Mouse (Mus musculus) splenic B cell, adult 2 months (primary cell): ENCODE measurements around the gene Gsdma3.
"Not testable (repeated sequence)": the region's sequence is repeated elsewhere in the genome, so short reads cannot be mapped to it uniquely, and the experiment has no call there.

Source experiments
- DNase-seq: peaks from one replicate; pipeline ENCODE4 v3.0.0-alpha.2; 2011; ENCODE audit warnings: low read depth, low spot score
- H3K27me3 ChIP-seq: 2 replicates; pipeline ENCODE4 v1.6.1; 2012; ENCODE audit warnings: mild to moderate bottlenecking, low read length, moderate library complexity, mixed read lengths; ENCODE audit not compliant: control insufficient read depth, poor library complexity, insufficient read depth, severe bottlenecking
- H3K36me3 ChIP-seq: 2 replicates; pipeline ENCODE4 v1.6.1; 2012; ENCODE audit warnings: mild to moderate bottlenecking, low read length, moderate library complexity, mixed read lengths; ENCODE audit not compliant: control insufficient read depth, poor library complexity, insufficient read depth, severe bottlenecking

Gsdma3 gene

GRCm38 (mm10) chr11:98606763-98607162 lies 19.4 kb upstream of the Gsdma3 start:
- Histone ChIP-seq H3K27me3 (no peaks in the 10 kb centered on the region), H3K36me3 (no peaks in the 10 kb centered on the region)
- peak; percentile 78 for DNase-seq

DNA sequence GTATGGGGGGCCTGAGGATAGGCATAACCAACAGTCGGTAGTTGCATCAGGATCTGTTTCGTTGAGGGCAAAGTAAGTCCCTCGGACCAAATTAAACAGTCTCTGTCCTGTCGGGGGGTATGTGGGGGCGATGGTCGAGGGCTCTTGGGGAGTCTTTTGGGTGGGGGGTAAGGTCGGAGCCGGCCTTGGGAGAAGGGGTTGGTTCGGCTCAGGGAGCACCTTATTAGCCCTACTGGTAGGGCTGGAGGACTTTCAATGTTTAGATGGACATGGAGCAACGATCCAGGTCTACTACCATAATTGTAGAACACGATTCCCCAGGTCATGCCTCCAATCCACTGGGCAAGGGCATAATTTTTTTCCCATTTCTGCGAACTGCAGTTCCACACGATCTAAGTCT lies 5.4 kb upstream of the Gsdma3 start:
- H3K27me3 ChIP-seq: no peaks in the 10 kb centered on the region
- H3K36me3 ChIP-seq: no peaks in the 10 kb centered on the region
- no peak for DNase-seq

DNA sequence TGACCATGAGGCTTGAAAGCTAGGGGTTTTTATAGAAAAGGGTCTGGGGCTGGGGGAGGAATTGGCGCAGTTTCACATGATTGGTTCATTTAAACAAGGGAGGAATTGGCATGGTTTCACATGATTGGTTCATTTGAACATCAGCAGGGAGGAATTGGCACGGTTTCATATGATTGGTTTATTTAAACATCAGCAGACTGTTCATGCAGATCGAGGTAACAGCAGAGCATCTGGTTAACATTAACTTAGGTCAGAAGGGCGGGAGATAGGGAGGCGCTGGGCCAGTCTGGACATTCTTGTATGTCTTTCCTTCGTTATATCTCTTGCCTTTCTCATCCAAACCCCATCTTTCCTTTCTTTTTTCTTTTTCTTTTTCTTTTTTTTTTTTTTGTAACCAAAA lies 2.2 kb upstream of the Gsdma3 start:
- DNase-seq, H3K27me3 ChIP-seq, H3K36me3 ChIP-seq: not testable (repeated sequence)

DNA sequence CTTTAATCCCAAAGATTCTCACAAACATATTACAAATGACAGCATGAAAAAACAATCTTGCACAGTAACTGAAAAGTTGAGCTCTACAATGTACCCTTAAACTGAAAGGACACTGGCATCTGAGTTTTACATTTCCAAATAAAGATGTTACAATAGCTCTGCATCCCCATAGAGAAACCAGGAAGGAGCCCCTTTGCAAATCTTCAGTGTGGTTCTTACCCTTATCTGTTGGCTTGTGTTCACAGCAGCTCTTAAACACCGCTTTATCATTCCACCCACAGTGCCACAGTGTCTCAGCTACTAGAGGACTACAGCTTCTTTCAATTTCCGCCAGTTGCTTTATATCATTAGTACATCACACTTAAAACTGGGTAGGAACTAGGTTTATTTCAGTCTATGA lies 1.8 kb upstream of the Gsdma3 start:
- DNase-seq, H3K27me3 ChIP-seq, H3K36me3 ChIP-seq: not testable (repeated sequence)

- H3K27me3 ChIP-seq: no peaks in the 10 kb centered on the region; the same call in 1 of the 2 replicates
- no peak for DNase-seq
Measured at GRCm38 (mm10) chr11:98628706-98629105, 2.5 kb downstream of the Gsdma3 start.

DNA sequence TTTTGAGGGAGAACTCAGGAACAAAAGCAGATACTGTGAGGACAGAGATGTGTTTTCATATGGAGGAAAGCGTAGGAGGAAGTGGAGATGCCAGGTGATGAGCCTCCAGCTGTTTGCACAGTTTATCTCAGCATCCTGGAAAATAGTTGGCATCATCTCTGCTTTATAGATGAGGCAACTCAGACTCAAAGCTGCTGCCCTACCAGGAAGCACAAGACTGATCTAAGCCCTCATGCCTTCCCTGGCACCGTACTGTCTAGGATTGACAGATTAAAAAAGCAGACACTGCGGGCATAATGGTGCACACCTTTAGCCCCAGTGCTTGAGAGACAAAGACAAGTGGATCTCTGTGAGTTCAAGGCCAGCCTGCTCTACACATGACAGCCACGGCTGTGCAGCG lies 4.5 kb downstream of the Gsdma3 start:
- no peak for DNase-seq
- Histone ChIP-seq H3K36me3 (no peaks in the 10 kb centered on the region), H3K27me3 (no peaks in the 10 kb centered on the region; the same call in 1 of the 2 replicates)

More at GRCm38 (mm10) chr11:98628706-98629105, 2.5 kb downstream of the Gsdma3 start:
- H3K36me3 ChIP-seq: no peaks in the 10 kb centered on the region

DNA sequence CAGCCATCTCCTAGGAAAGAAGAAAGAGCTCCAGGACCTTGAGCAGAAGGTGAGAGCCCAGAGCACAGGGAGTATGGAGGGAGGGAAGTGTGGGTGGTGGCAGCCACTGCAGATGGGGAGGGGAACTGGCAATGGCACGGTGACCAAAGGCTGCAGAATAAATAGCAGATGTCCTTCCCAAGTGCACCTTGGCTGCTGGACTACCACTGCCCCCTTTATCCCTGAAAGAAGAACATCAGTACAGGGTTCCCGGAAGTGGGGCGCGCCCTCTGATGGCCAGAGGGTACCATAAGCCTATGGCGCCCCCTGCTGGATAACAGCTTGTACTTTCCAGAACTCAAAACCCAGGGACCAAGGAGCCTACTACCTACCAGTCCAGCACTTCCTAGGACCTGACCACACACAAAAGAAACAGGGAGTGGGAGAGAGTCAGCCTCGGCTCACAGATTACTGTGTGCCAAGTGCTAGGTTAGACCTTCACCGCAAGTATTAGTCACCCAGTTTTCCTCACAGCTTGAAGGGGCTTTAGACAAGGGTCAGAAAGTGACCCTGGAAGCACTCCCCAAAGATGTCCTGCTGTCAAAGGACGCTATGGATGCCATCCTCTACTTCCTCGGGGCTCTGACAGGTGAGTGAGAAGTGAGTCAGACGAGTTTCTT lies 9.3 kb downstream of the Gsdma3 start:
- not testable (repeated sequence) for H3K36me3 ChIP-seq, H3K27me3 ChIP-seq
- DNase-seq: peak; percentile 68

- DNase-seq: no peak
- Histone ChIP-seq H3K36me3 (no peaks in the 10 kb centered on the region), H3K27me3 (no peaks in the 10 kb centered on the region; the same call in 1 of the 2 replicates)
Measured at GRCm38 (mm10) chr11:98637501-98637900, 11.3 kb downstream of the Gsdma3 start.

DNA sequence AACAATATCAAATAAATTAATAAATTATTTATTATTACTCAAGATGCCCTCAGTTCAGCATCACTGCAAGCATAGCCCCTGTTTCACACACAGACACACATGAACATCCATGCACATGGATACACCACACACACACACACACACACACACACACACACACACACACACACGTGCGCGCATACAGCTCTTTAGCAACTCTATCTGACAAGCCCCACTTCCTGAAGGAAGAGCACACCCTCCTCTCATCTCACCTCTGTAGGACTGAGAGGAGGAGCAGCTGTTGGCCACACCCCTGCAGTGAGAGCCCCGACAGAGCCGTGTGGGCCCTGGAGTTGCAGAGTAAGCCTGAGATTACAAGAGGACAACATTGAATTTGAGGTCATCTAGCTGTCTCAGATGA lies 13.9 kb downstream of the Gsdma3 start:
- Histone ChIP-seq H3K27me3 (no peaks in the 10 kb centered on the region), H3K36me3 (no peaks in the 10 kb centered on the region)
- DNase-seq: no peak

DNA sequence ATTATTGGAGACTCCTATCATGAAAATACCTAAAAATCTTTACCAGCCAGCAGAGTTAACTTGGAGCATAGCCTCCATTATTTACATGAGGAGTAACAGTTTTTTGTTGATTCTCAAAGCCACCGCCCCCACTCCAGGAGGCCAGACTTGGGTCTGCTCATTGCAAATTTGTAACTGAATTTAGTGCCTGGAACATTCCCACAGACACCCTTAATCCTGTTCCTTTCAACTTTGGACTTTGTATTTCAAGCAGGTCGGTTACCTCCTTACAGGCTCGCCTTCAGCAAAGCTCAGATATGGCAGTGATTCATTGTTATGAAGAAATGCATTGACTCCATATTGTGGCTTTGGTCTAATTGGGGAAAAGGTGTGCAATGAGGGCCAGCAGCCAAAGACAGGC lies 18.6 kb downstream of the Gsdma3 start:
- no peak for DNase-seq
- no peaks in the 10 kb centered on the region for H3K36me3 ChIP-seq
- H3K27me3 ChIP-seq: no peaks in the 10 kb centered on the region

- DNase-seq: no peak
- Histone ChIP-seq H3K36me3 (no peaks in the 10 kb centered on the region), H3K27me3 (no peaks in the 10 kb centered on the region)
Measured at GRCm38 (mm10) chr11:98645946-98646345, 19.8 kb downstream of the Gsdma3 start.

DNA sequence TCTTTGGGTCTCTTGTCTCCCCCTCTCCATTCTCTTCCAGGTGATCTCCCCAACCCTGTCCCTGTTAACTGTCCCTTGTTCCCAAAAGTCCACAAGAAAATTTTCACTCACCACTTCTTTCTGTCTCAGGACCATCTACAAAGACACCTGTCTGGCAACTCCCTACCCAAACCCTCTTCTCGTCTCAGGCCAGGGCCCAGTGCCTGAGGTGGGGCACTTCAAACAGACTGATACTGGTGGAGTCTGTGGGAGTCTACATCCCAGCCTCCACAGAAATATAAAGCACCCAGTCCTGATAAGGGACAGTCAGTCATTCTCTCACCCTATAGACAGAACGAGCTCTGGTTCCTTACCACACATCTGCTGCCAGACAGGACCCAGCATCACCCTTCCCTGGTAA lies 20.3 kb downstream of the Gsdma3 start, which contains the start of gene Gsdma2:
Gene Gsdma2, plus strand, starts transcription at position 301 of the 400 bp plus-strand sequence.
- Histone ChIP-seq H3K27me3 (no peaks in the 10 kb centered on the region), H3K36me3 (no peaks in the 10 kb centered on the region)
- no peak for DNase-seq

GRCm38 (mm10) chr11:98655076-98655475 lies 28.9 kb downstream of the Gsdma3 start:
- not testable (repeated sequence) for H3K36me3 ChIP-seq, H3K27me3 ChIP-seq
- DNase-seq: peak; percentile 75

DNA sequence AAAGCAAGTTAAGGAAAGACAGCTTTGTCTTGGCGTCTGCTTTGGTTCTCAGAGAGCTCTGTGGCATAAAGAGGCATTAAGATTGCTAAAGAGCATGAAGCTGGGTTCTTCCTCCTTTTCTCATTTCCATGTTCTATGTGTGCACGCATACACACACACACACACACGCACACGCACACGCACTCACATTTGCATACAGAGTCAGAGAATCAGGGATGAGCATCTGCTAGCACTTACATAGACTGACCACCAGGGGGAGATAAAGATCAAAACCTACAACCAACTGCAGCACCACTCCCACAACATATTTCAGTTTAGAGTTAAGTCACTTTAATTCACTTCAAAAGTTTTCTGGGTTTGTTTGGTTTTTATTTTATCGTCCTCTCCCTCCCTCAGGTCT lies 34.4 kb downstream of the Gsdma3 start:
- DNase-seq: peak; percentile 89
- H3K27me3 ChIP-seq: no peaks in the 10 kb centered on the region; the same call in 1 of the 2 replicates
- H3K36me3 ChIP-seq: no peaks in the 10 kb centered on the region

DNA sequence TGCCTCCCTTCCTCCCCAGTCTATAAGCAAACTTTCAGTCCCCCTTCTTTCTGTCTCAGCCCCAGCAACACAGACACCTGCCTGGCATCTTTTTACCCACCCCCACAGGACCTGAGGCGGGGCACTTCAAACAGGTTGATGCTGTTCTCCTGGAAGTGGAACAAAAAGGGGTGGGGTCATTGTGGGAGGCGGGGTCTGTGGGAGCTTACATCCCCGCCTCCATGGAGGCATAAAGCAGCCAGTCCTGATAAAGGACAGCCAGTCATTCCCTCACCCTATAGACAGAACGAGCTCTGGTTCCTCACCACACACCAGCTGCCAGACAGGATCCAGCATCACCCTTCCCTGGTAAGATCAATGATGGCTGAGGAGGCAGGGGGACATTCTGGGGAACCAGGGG lies 37.9 kb downstream of the Gsdma3 start, which contains the start of gene Gsdma:
Gene Gsdma, plus strand, starts transcription at position 261 of the 400 bp plus-strand sequence.
- no peaks in the 10 kb centered on the region; the same call in 1 of the 2 replicates for H3K27me3 ChIP-seq
- H3K36me3 ChIP-seq: no peaks in the 10 kb centered on the region
- DNase-seq: no peak

DNA sequence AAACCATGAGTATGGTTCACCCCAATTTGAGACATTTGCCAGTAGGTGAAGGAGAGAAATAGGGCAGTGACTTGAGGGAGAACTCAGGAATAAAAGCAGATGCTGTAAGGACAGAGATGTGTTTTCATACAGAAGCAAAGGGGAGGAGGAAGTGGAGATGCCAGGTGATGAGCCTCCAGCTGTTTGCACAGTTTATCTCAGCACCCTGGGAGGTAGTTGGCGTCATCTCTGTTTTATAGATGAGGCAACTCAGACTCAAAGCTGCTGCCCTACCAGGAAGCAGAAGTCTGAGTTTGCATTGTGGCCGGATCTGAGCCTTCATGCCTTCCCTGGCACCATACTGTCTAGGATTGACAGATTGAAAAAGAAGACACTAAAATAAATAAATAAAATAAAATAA lies 42.8 kb downstream of the Gsdma3 start:
- no peaks in the 10 kb centered on the region for H3K36me3 ChIP-seq
- no peak for DNase-seq
- no peaks in the 10 kb centered on the region; the same call in 1 of the 2 replicates for H3K27me3 ChIP-seq
